Mouse (Mus musculus) CH12.LX (cell line): ENCODE measurements at regions not wholly inside any gene's neighbourhood (a gene's known extent, or its start where the extent isn't known, plus 50 kb on each side); places are given as distances from the start of the nearest gene placed in this dataset.

Experiments used
- DNase-seq: peaks from one replicate; pipeline ENCODE4 v3.0.0-alpha.2; 2013; ENCODE audit errors: extremely low read depth
- H3K27ac ChIP-seq: 2 replicates; pipeline ENCODE4 v1.5.1; 2012; ENCODE audit warnings: low read depth, mild to moderate bottlenecking, control low read depth, moderate library complexity; ENCODE audit not compliant: insufficient read depth
- H3K27me3 ChIP-seq: replicated peaks from 2 replicates; pipeline ENCODE3; 2012; ENCODE audit warnings: inconsistent platforms
- H3K36me3 ChIP-seq, 2 experiments: replicated peaks in 1 of 2; 2 replicates each; pipeline versions ENCODE3 to v1.6.1; 2012; ENCODE audit warnings: inconsistent platforms in 1 of 2, low read length in 1 of 2, mild to moderate bottlenecking in 1 of 2, mixed read lengths in 1 of 2, moderate library complexity in 1 of 2; ENCODE audit not compliant: control insufficient read depth in 1 of 2, insufficient read depth in 1 of 2
- H3K4me1 ChIP-seq, 2 experiments: 2 replicates each; pipeline ENCODE4 v1.6.1; 2012; ENCODE audit warnings: inconsistent platforms in 1 of 2, moderate library complexity in 1 of 2; ENCODE audit not compliant: insufficient read depth in 2 of 2, control insufficient read depth in 1 of 2
- H3K4me2 ChIP-seq: 2 replicates; pipeline ENCODE4 v1.6.1; 2012; ENCODE audit warnings: low read depth, mild to moderate bottlenecking, control low read depth; ENCODE audit not compliant: poor library complexity, insufficient read depth, severe bottlenecking
- H3K4me3 ChIP-seq, 3 experiments: fragments of 150-350 bp in 1 of 3; sonication (generic) in 1 of 3; replicated peaks in 1 of 3; 2 replicates each; pipeline versions ENCODE3 to v1.5.1; 2011 to 2012; ENCODE audit warnings: low read depth in 2 of 3, low read length in 2 of 3, mild to moderate bottlenecking in 2 of 3, moderate library complexity in 2 of 3, control low read depth in 1 of 3, improper control_type of control experiment in 1 of 3, inconsistent platforms in 1 of 3, mixed read lengths in 1 of 3; ENCODE audit not compliant: poor library complexity in 1 of 3
- H3K79me2 ChIP-seq: replicated peaks from 2 replicates; pipeline ENCODE4 v1.6.1; 2012; ENCODE audit warnings: mild to moderate bottlenecking, moderate library complexity; ENCODE audit not compliant: control insufficient read depth, poor library complexity, insufficient read depth, severe bottlenecking; ENCODE audit errors: extremely low read depth
- H3K9ac ChIP-seq: 2 replicates; pipeline ENCODE4 v1.6.1; 2012; ENCODE audit warnings: low read depth, mild to moderate bottlenecking, control low read depth, moderate library complexity; ENCODE audit not compliant: insufficient read depth
- H3K9me3 ChIP-seq: replicated peaks from 2 replicates; pipeline ENCODE3; 2012; ENCODE audit warnings: low read length, inconsistent platforms, mixed read lengths
- BHLHE40 ChIP-seq: IDR thresholded peaks from 2 replicates; pipeline ENCODE4 v1.6.1; 2011; ENCODE audit warnings: mild to moderate bottlenecking, low read depth, low read length, improper control_type of control experiment
- CHD1 ChIP-seq: IDR thresholded peaks from 2 replicates; pipeline ENCODE4 v1.6.1; 2012; ENCODE audit warnings: low read depth, low read length, improper control_type of control experiment, inconsistent platforms
- CHD2 ChIP-seq: IDR thresholded peaks from 2 replicates; pipeline ENCODE4 v1.6.1; 2011; ENCODE audit warnings: low read length, improper control_type of control experiment
- CTCF ChIP-seq, 2 experiments: IDR thresholded peaks in 1 of 2; conservative IDR thresholded peaks in 1 of 2; 2 replicates each; pipeline ENCODE4 v1.5.1; 2011 to 2012; ENCODE audit warnings: low read depth in 2 of 2, low read length in 2 of 2, improper control_type of control experiment in 1 of 2, inconsistent platforms in 1 of 2, mild to moderate bottlenecking in 1 of 2, moderate library complexity in 1 of 2
- E2F4 ChIP-seq: IDR thresholded peaks from 2 replicates; pipeline ENCODE4 v1.6.1; 2011; ENCODE audit warnings: low read depth, low read length, improper control_type of control experiment; ENCODE audit not compliant: insufficient replicate concordance
- ELF1 ChIP-seq: IDR thresholded peaks from 2 replicates; pipeline ENCODE4 v1.6.1; 2014; ENCODE audit warnings: low read depth, mild to moderate bottlenecking, inconsistent platforms, low read length, improper control_type of control experiment
- EP300 ChIP-seq: IDR thresholded peaks from 2 replicates; pipeline ENCODE4 v1.6.1; 2011; ENCODE audit warnings: low read length, improper control_type of control experiment
- ETS1 ChIP-seq: conservative IDR thresholded peaks from 2 replicates; pipeline ENCODE4 v1.6.1; 2012; ENCODE audit warnings: low read depth, mild to moderate bottlenecking, inconsistent platforms, low read length, improper control_type of control experiment, moderate library complexity
- GABPA ChIP-seq: IDR thresholded peaks from 2 replicates; pipeline ENCODE4 v1.6.1; 2012; ENCODE audit warnings: low read depth, low read length, improper control_type of control experiment, inconsistent platforms; ENCODE audit not compliant: insufficient replicate concordance
- HCFC1 ChIP-seq: IDR thresholded peaks from 2 replicates; pipeline ENCODE4 v1.6.1; 2012; ENCODE audit warnings: low read depth, mild to moderate bottlenecking, inconsistent platforms, low read length, improper control_type of control experiment
- IRF4 ChIP-seq: IDR thresholded peaks from 2 replicates; pipeline ENCODE4 v1.6.1; 2014; ENCODE audit warnings: low read depth, mild to moderate bottlenecking, inconsistent platforms, low read length, improper control_type of control experiment
- JUN ChIP-seq: IDR thresholded peaks from 2 replicates; pipeline ENCODE4 v1.6.1; 2011; ENCODE audit warnings: low read depth, mild to moderate bottlenecking, low read length, improper control_type of control experiment, moderate library complexity; ENCODE audit not compliant: insufficient read depth
- JUND ChIP-seq: conservative IDR thresholded peaks from 2 replicates; pipeline ENCODE4 v1.6.1; 2011; ENCODE audit warnings: low read depth, low read length, improper control_type of control experiment
- KAT2A ChIP-seq: IDR thresholded peaks from 2 replicates; pipeline ENCODE4 v1.6.1; 2012; ENCODE audit warnings: low read length, improper control_type of control experiment, inconsistent platforms; ENCODE audit not compliant: insufficient replicate concordance
- MAFK ChIP-seq: IDR thresholded peaks from 2 replicates; pipeline ENCODE4 v1.6.1; 2011; ENCODE audit warnings: low read length, improper control_type of control experiment; ENCODE audit not compliant: insufficient replicate concordance
- MAX ChIP-seq: IDR thresholded peaks from 2 replicates; pipeline ENCODE4 v1.6.1; 2011; ENCODE audit warnings: low read length, improper control_type of control experiment
- MAZ ChIP-seq: IDR thresholded peaks from 2 replicates; pipeline ENCODE4 v1.6.1; 2012; ENCODE audit warnings: low read depth, mild to moderate bottlenecking, inconsistent platforms, low read length, improper control_type of control experiment, moderate library complexity
- MEF2A ChIP-seq: IDR thresholded peaks from 2 replicates; pipeline ENCODE4 v1.6.1; 2014; ENCODE audit warnings: low read depth, mild to moderate bottlenecking, inconsistent platforms, low read length, improper control_type of control experiment, borderline replicate concordance
- MXI1 ChIP-seq: IDR thresholded peaks from 2 replicates; pipeline ENCODE4 v1.6.1; 2011; ENCODE audit warnings: mild to moderate bottlenecking, low read depth, low read length, improper control_type of control experiment
- MYC ChIP-seq: IDR thresholded peaks from 2 replicates; pipeline ENCODE4 v1.6.1; 2011; ENCODE audit warnings: low read depth, mild to moderate bottlenecking, improper control_type of control experiment, low read length
- NELFE ChIP-seq: IDR thresholded peaks from 2 replicates; pipeline ENCODE4 v1.6.1; 2011; ENCODE audit warnings: low read depth, low read length, improper control_type of control experiment
- NRF1 ChIP-seq: IDR thresholded peaks from 2 replicates; pipeline ENCODE4 v1.6.1; 2014; ENCODE audit warnings: low read depth, mild to moderate bottlenecking, inconsistent platforms, low read length, improper control_type of control experiment, moderate library complexity
- PAX5 ChIP-seq: IDR thresholded peaks from 2 replicates; pipeline ENCODE4 v1.6.1; 2012; ENCODE audit warnings: low read length, inconsistent platforms, mixed read lengths
- POLR2A ChIP-seq: IDR thresholded peaks from 2 replicates; pipeline ENCODE4 v1.6.1; 2011; ENCODE audit warnings: low read depth, mild to moderate bottlenecking, improper control_type of control experiment, low read length
- POLR2AphosphoS2 ChIP-seq: IDR thresholded peaks from 2 replicates; pipeline ENCODE4 v1.6.1; 2011; ENCODE audit warnings: low read depth, low read length, improper control_type of control experiment
- RAD21 ChIP-seq: IDR thresholded peaks from 2 replicates; pipeline ENCODE4 v1.6.1; 2011; ENCODE audit warnings: low read depth, mild to moderate bottlenecking, low read length, improper control_type of control experiment, moderate library complexity
- RCOR1 ChIP-seq: conservative IDR thresholded peaks from 2 replicates; pipeline ENCODE4 v1.6.1; 2012; ENCODE audit warnings: low read depth, mild to moderate bottlenecking, inconsistent platforms, low read length, improper control_type of control experiment
- SIN3A ChIP-seq: IDR thresholded peaks from 2 replicates; pipeline ENCODE4 v1.6.1; 2012; ENCODE audit warnings: low read length, improper control_type of control experiment, inconsistent platforms
- SMC3 ChIP-seq: IDR thresholded peaks from 2 replicates; pipeline ENCODE4 v1.6.1; 2011; ENCODE audit warnings: low read depth, low read length, improper control_type of control experiment
- TBP ChIP-seq: conservative IDR thresholded peaks from 2 replicates; pipeline ENCODE4 v1.6.1; 2011; ENCODE audit warnings: low read depth, low read length, improper control_type of control experiment
- TCF12 ChIP-seq: IDR thresholded peaks from 2 replicates; pipeline ENCODE4 v1.6.1; 2014; ENCODE audit warnings: low read depth, mild to moderate bottlenecking, inconsistent platforms, low read length, improper control_type of control experiment
- UBTF ChIP-seq: IDR thresholded peaks from 2 replicates; pipeline ENCODE4 v1.6.1; 2012; ENCODE audit warnings: low read depth, mild to moderate bottlenecking, inconsistent platforms, low read length, improper control_type of control experiment, moderate library complexity
- USF1 ChIP-seq: IDR thresholded peaks from 2 replicates; pipeline ENCODE4 v1.6.1; 2014; ENCODE audit warnings: low read depth, mild to moderate bottlenecking, inconsistent platforms, low read length, improper control_type of control experiment
- USF2 ChIP-seq: conservative IDR thresholded peaks from 2 replicates; pipeline ENCODE4 v1.6.1; 2011; ENCODE audit warnings: low read depth, low read length, improper control_type of control experiment
- ZC3H11A ChIP-seq: IDR thresholded peaks from 2 replicates; pipeline ENCODE4 v1.6.1; 2012; ENCODE audit warnings: low read depth, mild to moderate bottlenecking, inconsistent platforms, low read length, improper control_type of control experiment
- ZKSCAN1 ChIP-seq: IDR thresholded peaks from 2 replicates; pipeline ENCODE4 v1.6.1; 2012; ENCODE audit warnings: low read depth, inconsistent platforms, low read length, improper control_type of control experiment, borderline replicate concordance
- ZMIZ1 ChIP-seq: IDR thresholded peaks from 2 replicates; pipeline ENCODE4 v1.6.1; 2012; ENCODE audit warnings: low read depth, mild to moderate bottlenecking, inconsistent platforms, low read length, improper control_type of control experiment
- ZNF384 ChIP-seq: IDR thresholded peaks from 2 replicates; pipeline ENCODE4 v1.6.1; 2012; ENCODE audit warnings: low read depth, low read length, improper control_type of control experiment, inconsistent platforms
- dilution Hi-C: fragments of 300-500 bp; cut with MboI; formaldehyde crosslinking; loops from 2 replicates; pipeline ENCODE4 v1.14.3; 2020; ENCODE audit warnings: low sequenced_read_pairs; ENCODE audit not compliant: extremely low pct_unique_long_range_greater_than_20kb, extremely low pct_ligation_motif_present
- in situ Hi-C: fragments of 300-500 bp; cut with MboI; formaldehyde crosslinking; loops from 3 replicates; pipeline ENCODE4 v1.14.3; 2019; ENCODE audit warnings: low sequenced_read_pairs, low pct_ligation_motif_present, low pct_unique_long_range_greater_than_20kb, mixed read lengths

DNA sequence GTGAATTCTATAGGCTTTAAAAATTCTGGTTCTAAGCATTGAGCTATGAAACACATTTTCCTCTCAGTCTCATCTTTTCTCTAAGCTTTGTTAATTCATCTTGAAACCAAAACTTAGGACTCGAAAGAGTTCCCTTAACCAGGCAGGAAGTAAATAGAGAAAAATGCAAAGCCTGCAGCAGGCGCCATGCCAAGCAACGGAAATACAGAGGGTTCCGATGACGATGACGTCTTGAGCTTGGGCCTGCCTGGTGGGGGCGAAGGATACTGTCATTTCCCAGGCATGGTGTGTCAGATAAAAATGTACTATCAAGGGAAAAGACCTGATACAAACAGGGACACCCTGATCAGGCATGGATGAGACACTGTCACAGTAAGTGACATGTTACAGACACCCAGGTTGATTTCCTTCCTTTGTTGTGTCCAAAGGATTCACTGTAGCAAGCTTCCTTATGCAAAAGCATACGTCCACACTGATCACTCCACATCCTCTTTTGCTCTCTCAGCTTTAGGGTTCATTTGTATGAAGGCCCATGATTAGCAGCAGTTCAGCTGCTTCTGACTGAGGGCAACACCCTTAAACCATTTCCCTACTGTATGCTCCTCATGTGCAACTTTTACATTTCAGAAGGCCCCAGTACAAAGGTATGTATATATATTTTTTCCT, 135.0 kb downstream of the Cemip2 start:
- Histone ChIP-seq H3K27me3 (no peaks in the 10 kb centered on the region), H3K4me2 (peak overlapping the region; percentile 47), H3K4me1 (peaks cover 10 to 40% of the 10 kb centered on the region in 2 experiments; a peak in 3 of 4 replicates), H3K4me3 (no peak overlapping the region), H3K9me3 (no peaks in the 10 kb centered on the region), H3K27ac (no peak overlapping the region), H3K79me2 (no peaks in the 10 kb centered on the region), H3K36me3 (no peaks in the 10 kb centered on the region), H3K9ac (no peak overlapping the region)
- DNase-seq = peak; percentile 81
- in situ Hi-C loops (no loop called here), dilution Hi-C loops (no loop called here)
- TF ChIP-seq EP300 (peak; percentile 82), ELF1 (no peak), NRF1 (no peak), MAFK (peak; percentile 70; the same call in 1 of the 2 replicates), TCF12 (0 out of 2 replicates have a peak, but pooled peaks have one; percentile 26), RAD21 (no peak), MXI1 (no peak; the same call in 1 of the 2 replicates), USF2 (no peak), MAX (no peak; the same call in 1 of the 2 replicates), MAZ (no peak), HCFC1 (no peak), GABPA (no peak), ZKSCAN1 (no peak), ZMIZ1 (no peak), JUN (peak; percentile 66), CHD2 (no peak; the same call in 1 of the 2 replicates), MYC (no peak), SMC3 (no peak), POLR2AphosphoS2 (no peak), SIN3A (peak; percentile 43; the same call in 1 of the 2 replicates), TBP (no peak), POLR2A (no peak), CHD1 (no peak), CTCF (conservative IDR thresholded peaks at IDR 0.05 in 1 of 2, IDR thresholded peaks at IDR 0.05 in 1 of 2; ENCODE audit: low read depth in 2 of 2, low read length in 2 of 2) (no peak), JUND (peak; percentile 71), ZNF384 (no peak), UBTF (no peak), RCOR1 (no peak), PAX5 (no peak), BHLHE40 (peak; percentile 51; the same call in 1 of the 2 replicates), ZC3H11A (no peak), IRF4 (peak; percentile 80), KAT2A (no peak), NELFE (no peak), USF1 (no peak), E2F4 (0 out of 2 replicates have a peak, but pooled peaks have one; percentile 21), ETS1 (peak; percentile 91), MEF2A (no peak)
